Mouse (Mus musculus) embryo, embryonic 11.5 days (tissue): Measurements from ENCODE around the gene Hsd17b14.
"Not testable (repeated sequence)": the region's sequence is repeated elsewhere in the genome, so short reads cannot be mapped to it uniquely, and the experiment has no call there.

ENCODE experiments used
- DNase-seq: peaks from one replicate; pipeline ENCODE4 v3.0.0-alpha.2; 2012; ENCODE audit warnings: low read depth, low spot score

The Hsd17b14 gene

GRCm38 (mm10) chr7:45554744-45555143 lies at the start of gene Hsd17b14:
Gene Hsd17b14, plus strand, starts transcription at chr7:45554893.
- DNase-seq = no peak

GRCm38 (mm10) chr7:45507583-45507982 lies 47.1 kb upstream of the Hsd17b14 start:
- no peak for DNase-seq

- no peak for DNase-seq
Observed at GRCm38 (mm10) chr7:45508561-45508960, 46.1 kb upstream of the Hsd17b14 start.

GRCm38 (mm10) chr7:45509181-45509882 lies 45.4 kb upstream of the Hsd17b14 start:
- no peak for DNase-seq

- peak; percentile 86 for DNase-seq
Observed at GRCm38 (mm10) chr7:45509912-45510787, 44.5 kb upstream of the Hsd17b14 start, which contains the start of gene Nucb1. Gene Nucb1, minus strand, starts transcription at chr7:45510406.

- no peak for DNase-seq
Observed at GRCm38 (mm10) chr7:45514411-45514810, 40.3 kb upstream of the Hsd17b14 start.

- no peak for DNase-seq
Observed at GRCm38 (mm10) chr7:45515436-45515835, 39.3 kb upstream of the Hsd17b14 start.

GRCm38 (mm10) chr7:45516846-45517245 lies 37.8 kb upstream of the Hsd17b14 start:
- DNase-seq = not testable (repeated sequence)

GRCm38 (mm10) chr7:45518618-45519017 lies 36.1 kb upstream of the Hsd17b14 start:
- no peak for DNase-seq

GRCm38 (mm10) chr7:45519345-45520120 lies 35.2 kb upstream of the Hsd17b14 start:
- DNase-seq = no peak

GRCm38 (mm10) chr7:45520605-45521004 lies 34.1 kb upstream of the Hsd17b14 start:
- no peak for DNase-seq

GRCm38 (mm10) chr7:45521728-45522184 lies 32.9 kb upstream of the Hsd17b14 start:
- peak; percentile 88 for DNase-seq

- no peak for DNase-seq
Observed at GRCm38 (mm10) chr7:45522194-45522752, 32.4 kb upstream of the Hsd17b14 start.

- DNase-seq = no peak
Observed at GRCm38 (mm10) chr7:45522957-45523676, 31.6 kb upstream of the Hsd17b14 start.

GRCm38 (mm10) chr7:45523678-45524170 lies 31.0 kb upstream of the Hsd17b14 start:
- no peak for DNase-seq

- DNase-seq = no peak
Observed at GRCm38 (mm10) chr7:45524841-45525621, 29.7 kb upstream of the Hsd17b14 start.

- DNase-seq = peak; percentile 89
Observed at GRCm38 (mm10) chr7:45525809-45526473, 28.8 kb upstream of the Hsd17b14 start, which contains the start of the genes Ppp1r15a and Plekha4. Gene Ppp1r15a, minus strand, starts transcription at chr7:45526268. Gene Plekha4, plus strand, starts transcription at chr7:45526330.

GRCm38 (mm10) chr7:45526474-45527120 lies 28.1 kb upstream of the Hsd17b14 start:
- no peak for DNase-seq
